Mouse (Mus musculus): ENCODE results near the gene Cfap61.

The Cfap61 gene

DNA sequence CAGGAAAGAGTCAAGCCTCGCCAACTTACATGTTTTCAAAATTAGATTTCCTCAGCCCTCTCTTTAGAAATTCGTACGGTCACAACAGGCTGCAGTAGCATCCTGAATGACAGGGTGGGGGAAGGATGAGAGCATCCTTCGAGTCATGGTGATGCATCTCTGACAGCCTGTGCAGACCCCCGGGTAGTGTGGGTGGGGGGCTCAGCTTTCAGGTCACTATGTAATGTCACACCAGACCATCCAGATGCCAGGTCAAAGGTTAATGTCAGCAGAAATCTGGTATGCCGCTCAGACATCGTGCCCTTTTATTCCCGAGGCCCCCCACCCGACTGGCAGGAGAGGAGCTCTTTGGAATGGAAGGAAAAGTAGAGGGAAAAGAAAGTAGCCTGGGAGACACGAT lies 15.7 kb downstream of the Cfap61 start:
- DNase-seq = peak; percentile 24

DNA sequence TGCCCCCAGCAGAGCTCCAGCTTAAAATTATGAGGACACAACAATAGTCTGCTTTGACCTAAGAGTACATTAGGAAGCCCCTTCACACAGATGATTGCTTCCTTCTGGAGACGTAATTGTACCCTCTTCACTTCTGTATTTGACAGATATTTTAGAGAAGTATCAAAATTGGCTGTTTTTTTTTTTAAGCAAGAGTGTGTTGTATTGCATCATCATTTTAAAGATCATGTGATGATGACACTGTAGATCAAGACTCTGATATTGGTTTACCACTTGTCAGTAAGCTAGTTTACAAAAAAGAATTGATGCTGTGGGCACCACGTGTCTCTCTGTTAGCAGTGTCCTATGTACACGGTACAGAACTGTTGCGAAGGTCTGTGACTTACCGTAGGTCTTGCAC lies 18.1 kb downstream of the Cfap61 start:
- no peak for DNase-seq

DNA sequence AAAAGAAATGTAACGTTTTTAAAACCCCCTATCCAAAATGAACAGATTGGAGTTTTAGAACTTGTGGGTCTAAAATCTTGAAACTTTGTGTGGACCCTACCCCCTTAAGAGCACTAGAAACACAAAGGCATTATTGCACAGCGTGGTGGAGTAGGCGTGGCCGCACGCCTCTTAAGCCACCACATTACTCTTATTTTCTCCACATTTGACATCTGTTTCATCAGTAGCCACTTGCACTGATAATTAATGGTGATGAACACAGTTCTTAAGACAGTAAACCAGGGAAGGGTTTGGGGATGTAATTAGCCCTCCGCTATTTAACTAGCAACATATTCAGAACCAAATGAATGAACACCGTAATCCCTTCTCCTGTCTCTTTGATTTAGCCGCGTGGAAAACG lies 21.3 kb downstream of the Cfap61 start:
- DNase-seq = peak; percentile 67

DNA sequence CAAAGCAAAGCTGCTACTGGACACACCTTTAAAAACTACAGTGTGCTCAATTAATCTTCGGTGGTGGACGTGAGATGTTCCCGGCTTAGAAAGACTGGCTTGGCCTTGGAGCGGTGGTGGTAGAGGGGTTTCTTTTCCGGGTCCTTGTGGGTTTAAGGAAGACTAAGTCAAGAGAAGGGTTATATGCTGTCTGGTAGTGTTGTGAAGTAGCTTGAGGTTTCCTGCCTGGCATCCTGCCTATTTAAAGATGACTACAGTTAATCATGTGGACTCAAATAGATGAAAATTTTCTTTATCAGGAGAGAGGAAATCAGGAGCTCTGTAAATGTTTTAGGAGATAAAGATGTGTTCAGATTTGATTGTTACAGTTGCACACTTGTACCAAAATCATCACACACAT lies 21.7 kb downstream of the Cfap61 start:
- DNase-seq = no peak

DNA sequence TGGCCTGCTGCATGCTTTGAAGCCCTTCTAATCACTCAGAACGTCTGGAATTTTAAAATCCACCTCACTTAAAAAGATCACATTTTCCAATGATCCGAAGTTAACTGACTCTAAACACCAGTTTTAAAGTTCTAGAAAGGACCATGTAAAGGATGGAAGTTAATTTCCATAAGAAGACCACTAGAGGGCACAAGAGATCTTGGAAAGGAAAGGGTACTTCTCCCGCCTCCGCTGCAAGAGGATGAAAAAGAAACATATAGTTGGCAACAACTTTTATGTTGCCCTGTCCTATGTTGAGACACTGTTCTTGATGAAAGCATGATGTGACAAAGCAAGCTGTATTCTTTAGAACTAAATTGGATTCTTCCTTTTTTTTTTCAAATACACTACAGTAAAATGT lies 22.9 kb downstream of the Cfap61 start:
- DNase-seq = peak; percentile 75

DNA sequence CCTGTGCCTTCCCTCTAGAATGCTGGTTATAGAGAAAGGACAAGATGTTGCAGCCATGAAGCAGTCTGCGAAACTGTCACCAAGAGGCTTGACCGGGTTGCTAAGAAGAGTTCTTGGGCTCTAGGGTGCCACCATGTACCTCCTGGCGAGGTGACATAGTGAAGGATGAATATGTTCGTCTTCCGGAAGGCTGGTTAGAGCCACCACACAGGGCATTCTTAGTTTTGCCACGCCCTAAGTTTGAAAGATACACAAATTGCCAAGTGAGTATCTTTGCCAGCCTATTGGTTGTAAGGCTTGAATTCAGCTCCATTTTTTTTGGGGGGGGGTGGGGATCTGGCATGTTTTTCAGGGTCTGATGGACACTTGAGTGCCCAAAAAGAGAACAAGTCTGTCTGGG lies 23.5 kb downstream of the Cfap61 start:
- no peak for DNase-seq

DNA sequence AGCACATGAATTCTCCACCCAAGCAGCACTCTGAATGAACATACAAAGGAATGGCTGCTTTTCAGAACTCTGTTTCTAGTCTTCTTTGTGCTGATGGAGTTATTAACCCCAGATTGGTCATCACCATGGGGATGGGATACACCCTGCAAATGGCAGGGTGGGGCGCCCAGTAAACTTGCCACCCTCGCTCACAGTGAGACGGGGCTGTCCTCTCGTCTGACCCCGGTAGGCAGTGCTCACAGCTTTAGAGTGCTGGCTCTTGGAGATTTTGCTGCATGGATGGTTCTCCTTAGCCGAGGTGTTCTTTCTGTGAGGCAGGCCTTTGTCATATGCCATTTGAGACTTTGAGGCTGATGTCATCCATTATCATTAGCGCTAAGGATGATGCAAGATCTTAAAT lies 24.0 kb downstream of the Cfap61 start:
- DNase-seq = peak; percentile 17

DNA sequence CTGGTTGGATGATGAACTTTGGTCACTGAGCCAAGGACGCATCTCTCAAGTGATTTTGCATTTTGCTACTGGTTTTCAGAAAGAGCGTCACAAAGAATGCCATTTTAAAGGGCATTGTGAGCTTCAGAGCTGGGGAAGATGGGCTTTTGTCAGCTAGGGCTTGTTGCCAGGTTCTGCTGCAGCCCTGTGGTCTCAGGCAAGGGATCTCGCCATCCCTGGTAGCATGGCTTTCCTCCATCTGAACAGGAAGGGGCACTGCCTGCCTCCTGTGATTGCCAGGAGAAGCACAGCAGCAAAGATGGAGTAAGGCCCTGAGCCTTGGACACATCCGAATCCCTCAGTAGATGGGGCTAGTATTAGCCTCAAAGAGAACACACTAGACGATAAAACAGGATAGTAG lies 27.3 kb downstream of the Cfap61 start:
- no peak for DNase-seq

DNA sequence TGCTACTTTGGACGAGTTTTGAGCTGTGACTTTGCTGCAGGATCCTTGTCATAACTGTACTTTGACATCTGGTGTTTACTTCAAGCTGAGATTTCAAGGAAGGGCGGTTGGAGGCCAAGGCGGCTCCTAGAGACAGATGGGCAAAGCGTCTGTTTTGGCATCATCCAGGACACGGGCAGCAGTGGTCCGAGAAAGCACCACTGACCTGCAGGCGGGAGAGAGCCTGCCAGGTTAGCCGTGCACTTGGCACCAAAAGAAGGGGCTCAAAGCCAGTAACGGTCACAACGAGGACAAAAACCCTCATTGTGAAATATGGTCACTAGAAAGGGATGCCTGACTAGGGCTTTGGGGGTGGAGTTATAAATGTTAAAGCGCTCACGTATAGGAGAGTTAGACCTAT lies 36.2 kb downstream of the Cfap61 start:
- no peak for DNase-seq

DNA sequence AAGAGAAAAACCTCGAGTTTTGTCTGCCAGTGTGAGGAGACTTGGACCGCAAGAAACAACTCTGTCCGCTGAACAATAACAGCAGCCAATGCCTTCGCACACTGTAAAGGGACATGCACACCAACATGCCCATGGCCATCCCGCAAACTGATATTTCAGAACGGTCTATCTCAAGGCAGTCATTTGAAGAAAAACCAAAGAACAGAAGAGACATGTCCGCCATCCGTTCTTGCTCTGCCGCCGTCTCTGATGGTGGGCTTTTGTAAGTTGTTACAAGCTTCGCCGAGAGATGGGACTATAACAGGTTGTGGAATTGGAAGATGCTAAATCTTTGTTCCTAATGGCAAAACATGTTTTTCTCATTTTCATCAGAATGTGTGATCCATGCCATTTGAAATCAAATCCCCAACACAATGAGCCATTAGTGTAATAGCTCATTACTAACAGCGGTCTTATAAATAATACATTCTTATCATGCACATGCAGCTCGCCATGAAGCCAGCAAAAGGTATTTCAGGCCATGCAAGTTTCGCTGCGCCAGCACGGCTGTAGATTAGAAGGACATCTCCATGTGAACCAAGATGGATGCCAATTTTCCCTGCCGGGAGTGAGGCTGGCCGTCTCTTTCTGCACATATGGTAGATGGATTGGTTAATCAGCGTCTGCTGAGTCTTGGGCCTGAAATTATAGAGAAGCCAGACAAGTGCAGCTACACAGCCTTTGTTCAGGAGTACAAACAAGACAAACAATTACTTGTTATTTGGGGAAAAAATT lies 36.8 kb downstream of the Cfap61 start:
- DNase-seq = no peak

DNA sequence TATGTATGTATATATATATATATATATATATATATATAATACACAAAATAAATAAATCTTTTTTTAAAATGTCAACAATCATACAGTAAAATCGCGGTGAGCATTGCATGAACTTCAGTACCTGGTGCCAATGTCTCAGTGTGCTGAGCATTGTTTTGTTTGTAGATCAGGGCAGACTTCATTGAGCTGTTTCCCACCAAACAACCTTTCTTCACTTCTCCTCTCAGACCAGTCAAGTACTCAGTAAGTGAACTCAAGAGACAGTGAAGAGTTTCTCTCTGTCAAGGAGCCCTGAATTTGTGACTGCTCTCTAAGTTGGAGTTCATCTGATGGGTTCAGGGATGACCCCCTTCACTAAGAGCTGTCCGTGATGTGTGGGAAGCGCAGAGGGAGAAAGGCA lies 38.0 kb downstream of the Cfap61 start:
- DNase-seq = no peak

DNA sequence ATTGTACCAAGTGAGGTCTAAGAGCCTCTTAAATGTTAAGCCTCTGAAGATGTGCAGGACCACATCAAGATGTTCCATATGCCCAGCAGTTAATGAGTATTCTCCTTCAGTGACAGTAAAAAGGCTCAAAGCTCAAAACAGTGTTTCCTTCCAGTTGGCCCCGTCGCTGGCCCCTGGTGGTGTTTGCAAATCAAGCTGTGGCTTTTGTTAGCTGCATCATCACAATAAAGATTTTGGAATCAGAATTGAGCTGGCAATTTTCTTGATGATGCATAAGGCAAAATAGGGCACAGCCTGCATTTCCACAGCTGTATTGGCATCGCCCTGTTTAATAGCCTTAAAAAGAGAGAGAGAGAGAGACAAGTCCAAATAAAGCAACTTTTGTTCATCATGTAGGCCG lies 45.0 kb downstream of the Cfap61 start:
- no peak for DNase-seq

DNA sequence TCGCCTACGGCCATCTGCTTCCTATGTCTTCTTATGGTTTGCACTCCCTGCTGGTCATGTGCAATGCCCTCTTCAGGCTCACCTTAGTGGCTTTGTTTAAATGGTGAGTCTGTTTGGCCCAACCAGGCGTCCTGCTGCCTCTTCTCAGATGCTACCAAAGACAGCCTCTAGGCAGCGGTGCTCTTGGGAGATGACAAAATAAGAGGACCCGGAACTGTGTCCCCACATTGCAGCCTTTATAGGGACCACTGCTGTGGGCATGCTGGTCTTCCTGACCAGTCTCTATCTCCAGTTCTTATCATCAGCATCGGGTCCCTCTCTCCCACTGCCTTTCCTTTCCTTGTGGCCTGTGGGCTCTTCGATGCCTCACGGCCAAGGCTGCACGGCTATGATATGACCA lies 46.3 kb downstream of the Cfap61 start:
- DNase-seq = no peak

DNA sequence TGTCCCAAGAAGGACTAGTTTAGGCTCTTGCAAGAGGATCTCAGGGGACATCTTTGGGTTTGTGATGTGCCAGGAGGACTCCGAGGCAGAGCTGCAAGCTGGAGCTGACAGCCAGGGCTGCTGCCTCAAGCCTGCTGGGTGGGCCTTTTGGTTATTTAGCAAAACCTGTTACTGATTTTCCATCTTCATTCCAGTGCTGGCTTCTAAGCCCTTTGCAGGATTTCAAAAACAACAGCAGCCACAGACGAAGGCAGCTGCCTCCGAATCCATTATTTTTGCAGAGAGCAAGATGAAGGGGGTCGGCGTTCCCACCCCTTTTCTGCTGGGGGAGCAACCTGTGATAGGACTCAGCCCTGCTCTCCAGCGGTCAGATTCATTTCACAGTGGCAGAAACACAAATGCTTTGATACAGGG lies 47.1 kb downstream of the Cfap61 start:
- DNase-seq = no peak

DNA sequence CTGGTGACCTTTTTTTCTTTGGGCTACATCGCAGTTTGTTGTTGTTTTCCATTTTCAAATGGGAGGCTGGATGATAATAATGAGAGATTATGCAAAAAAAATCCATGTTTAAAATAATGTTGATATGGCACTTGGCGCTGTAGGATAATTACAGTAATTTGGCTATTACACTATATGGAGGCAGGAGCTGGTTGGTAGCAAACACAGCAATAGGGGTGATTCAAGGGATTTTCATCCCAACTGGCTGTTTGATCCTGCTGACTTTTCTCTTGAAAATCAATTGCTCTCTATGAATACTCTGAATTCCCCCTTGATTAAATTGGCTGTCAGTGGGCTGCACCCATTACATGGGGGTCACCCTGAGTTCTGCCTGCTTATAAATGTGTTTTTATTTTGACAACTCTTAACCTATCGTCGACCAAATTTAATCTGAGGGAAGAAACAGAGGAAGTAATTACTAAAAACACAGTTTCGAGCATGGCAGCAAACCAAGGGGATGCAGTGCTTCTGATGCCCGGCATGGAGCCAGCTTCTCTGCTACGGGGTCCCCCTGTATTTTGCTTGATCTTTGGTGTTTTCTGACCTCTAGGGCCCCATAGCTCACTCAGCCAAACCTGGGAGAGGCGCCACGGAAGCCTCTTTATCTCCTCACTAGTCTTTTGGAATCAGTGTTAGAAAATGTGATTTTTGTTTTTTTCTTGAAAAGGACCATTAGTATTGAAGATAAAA lies 47.9 kb downstream of the Cfap61 start:
- no peak for DNase-seq

DNA sequence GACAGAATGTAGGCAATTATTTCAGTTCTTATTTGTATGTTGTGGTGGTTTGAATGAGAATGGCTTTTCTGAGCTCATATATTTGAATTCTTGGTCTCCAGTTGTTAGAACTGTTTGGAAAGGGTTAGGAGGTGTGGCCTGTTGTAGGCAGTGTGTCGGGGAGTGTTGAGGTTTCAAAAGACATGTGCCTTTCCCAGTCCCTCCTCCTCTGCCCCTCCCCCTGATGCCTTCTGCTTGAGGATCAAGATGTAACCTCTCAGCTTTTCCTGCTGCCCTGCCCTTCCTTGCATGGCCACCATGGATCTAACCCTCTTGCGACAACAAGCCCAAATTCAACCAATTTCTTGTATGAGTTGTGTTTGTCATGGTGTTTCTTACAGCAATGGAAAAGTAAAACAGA lies 53.2 kb downstream of the Cfap61 start:
- DNase-seq = no peak

DNA sequence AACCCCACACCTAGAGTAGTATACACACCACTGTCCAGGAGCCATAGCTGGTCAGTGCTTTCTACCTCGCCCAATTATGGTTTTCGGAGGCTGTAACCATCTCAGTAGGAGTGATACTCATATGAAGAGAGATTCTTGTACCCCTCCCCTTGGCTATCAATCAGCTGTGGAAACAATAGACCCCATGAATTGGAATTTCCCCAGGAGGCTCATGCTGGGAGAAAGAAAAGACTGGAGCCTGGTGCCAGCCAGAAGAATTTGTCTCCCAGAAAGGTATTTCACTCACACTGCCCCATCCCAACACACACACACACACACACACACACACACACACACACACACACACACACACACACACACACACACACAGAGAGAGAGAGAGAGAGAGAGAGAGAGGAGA lies 55.9 kb downstream of the Cfap61 start:
- peak; percentile 31 for DNase-seq

DNA sequence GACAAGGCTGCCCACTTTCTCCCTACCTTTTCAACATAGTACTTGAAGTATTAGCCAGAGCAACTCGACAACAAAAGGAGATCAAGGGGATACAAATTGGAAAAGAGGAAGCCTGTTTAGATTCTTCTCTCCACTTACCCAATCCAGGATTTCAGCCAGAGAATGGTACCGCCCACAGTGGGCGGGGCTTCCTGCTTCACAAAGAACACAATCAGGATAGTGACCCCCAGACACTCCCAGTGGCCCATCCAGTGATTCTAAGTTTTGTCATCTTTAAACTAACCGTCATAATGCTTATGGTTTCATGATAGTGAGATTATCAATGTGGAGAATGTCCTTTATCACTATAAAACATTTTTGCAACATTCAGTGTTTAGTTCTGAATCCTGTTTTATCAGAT lies 61.9 kb downstream of the Cfap61 start:
- DNase-seq = no peak

DNA sequence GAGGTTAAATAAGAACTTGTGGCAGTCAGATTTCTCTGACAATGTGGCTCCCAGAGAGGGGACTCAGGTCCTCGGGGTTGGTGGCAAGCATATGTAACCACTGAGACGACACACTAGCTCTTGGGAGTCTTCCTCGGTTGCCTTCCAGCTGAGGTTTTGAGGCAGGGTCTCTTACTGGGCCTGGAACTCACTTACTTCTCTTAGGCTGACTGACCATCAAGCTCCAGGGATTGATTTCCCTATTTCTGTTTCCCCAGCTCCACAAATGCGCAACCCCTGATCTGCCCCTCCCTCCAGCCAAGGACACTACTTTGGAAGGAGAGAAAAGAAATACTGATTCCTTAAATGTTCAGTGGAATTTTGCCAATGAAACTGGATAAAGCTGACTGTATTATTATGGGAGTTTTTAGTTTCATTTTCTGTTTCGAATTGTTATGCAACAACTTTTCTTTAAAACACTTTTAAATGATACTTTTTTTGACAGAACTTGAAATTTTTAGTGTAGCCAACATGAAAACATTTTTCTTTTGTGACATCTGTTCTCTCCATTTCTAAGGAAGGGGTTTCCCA lies 63.5 kb downstream of the Cfap61 start:
- DNase-seq = no peak

DNA sequence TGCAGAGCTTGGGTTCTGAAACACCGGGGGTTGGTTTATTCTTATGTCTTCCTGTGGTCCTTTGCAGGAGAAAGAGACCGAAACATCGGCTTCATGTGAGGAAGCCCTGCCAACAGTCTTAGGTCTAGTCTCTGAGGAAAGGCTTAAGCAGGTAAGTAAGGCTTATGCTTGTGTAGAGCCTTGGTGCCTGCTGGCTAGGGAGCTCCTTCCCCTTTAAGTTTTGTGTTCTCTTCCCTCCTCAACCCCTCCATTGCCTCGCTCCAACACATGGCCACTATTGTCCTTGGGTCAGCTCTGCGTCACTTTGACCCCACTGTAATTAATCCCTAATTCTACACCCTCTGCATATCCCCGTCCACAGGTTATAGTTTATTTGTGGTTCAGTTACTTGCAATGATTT lies 74.2 kb downstream of the Cfap61 start:
- no peak for DNase-seq

DNA sequence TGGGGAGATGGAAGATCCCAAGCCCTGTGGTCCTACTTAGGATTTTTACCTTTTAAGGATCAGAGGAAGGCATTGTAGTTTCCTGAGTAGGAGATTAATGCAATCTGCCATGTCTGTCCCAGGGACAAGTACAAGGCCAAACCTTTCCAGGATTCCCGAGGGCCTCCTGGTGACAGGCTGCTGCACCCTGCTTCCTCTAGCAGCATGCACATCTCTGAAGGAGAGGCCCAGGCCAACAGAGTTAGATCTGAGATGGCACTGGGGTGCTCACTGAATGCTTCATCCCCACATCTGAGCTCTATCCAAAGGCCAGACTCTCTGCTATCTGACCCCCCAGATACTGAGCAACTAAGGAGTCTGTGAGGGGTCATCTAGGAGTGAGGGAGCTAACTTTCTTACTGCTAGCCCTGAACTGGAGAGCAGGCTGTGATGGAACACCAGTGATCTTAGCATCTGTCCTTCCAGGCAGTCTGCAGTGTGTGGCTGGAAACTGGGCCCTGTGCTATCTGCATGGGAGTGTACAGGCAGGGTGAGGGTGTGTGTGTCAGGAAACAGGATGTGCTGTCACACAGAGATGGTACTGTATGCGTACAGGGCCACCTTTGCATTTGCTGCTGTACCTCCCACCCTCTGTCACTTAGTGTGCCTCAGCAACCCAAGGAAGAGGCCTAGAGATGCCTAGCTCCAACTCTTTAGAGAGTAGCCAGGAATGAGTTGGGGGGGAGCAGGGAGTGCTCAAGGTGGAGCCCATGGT lies 75.2 kb downstream of the Cfap61 start:
- no peak for DNase-seq

DNA sequence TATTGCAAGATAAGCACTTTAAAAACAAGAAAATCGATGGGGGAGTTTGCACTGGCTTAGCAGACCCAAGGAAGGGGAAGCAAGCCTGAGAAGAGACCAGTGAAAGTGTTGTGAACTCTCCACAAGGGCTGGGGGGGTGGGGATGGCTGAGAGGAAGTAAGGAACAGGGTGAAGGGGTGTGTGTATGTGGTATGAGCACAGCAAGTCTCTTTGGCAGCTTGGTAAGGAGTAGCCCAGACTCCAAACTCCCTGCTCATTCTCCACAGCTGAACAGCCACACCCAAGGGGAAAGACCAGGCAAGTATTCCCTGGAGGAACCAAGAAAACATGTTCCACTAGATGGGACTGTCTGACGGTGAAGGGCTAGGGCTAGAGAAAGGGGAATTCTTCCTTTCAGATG lies 76.2 kb downstream of the Cfap61 start:
- DNase-seq = no peak

DNA sequence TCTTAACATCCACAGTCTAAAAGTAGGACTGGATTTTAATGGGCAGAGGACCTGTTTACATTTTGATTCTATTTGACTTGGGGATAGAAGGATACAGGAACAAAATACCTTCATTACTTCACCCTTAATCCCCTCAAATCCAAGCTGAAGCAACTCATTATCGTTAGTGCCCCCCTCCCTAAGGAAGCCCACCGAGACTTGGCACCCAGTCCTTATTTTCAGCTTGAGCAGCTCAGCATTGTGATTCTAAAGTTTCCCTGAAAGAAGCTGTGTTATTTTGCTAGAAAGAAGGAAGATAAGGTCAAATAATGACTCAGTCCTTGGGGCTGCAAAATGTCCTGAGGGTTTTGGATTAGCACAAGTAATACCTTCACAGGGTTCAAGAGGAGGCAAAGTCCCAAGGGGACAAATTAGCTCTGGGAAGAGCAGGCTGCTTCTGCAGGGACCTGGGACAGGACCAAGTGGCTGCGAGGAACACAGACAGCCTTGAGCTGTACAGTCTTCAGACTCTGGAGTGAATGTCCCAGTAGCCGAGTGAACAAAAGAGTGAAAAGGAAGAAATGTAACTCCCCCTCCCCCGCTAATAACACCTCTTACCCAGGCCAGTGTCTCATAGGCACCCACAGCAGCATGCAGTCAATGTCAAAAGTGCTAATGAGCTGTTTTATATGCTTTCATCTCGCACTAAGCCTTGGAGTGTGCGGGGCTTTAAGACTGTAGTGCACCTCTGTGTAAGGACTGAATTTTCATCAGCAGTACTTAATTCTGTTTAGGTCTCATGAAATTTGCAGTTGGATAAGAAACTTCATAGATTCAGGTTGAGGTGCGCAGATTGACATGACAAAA lies 81.0 kb downstream of the Cfap61 start:
- peak; percentile 24 for DNase-seq
